Mouse (Mus musculus): ENCODE data around the gene Zcchc24. TPM values are rescaled to one million over a fixed set of nuclear protein-coding genes. Genes with fewer than 3 reads are reported as not detected.

The Zcchc24 gene
- total and polyA plus RNA-seq, 2 experiments from 2014 or later: 20.4 to 39.3 TPM

DNA sequence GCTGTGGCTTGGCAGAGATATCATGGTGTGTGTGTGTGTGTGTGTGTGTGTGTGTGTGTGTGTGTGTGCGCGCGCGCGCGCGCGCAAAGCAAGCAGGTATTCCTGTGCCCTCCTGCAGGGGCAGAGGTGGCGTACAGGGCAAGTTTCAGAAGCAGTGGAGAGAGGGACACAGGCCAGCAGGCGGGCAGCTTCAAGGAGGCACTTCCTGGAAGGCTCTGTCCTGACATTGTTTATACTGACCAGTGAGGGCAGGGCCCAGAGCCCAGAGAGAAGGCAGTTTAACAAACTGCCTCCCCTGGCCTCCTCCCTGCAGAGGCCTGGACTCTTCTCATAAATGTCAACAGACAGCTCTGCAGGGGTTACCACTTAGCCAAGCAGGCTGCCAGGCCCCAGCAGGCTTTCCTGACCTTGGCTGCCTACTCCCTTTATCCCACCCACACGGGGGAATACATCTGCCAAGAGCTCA is 43.8 kb downstream of the Zcchc24 start:
- 58% methylated on average over 11 of the region's 11 CpGs for WGBS
- H3K4me1 ChIP-seq (ENCODE audit: insufficient read depth, low read length): peaks cover 9% of the 10 kb centered on the region; the same call in 1 of the 2 replicates
- TF ChIP-seq CTCF (IDR thresholded peaks at IDR 0.05; ENCODE audit: low read depth): peak; percentile 28; the same call in 1 of the 2 replicates
- no peaks in the 10 kb centered on the region for H3K36me3 ChIP-seq (ENCODE audit: insufficient read depth, low read length)
- H3K27me3 ChIP-seq (ENCODE audit: insufficient read depth, low read length): no peaks in the 10 kb centered on the region
- no peak overlapping the region for H3K4me2 ChIP-seq (ENCODE audit: low read depth, low read length)
- H3K9me3 ChIP-seq (ENCODE audit: low read length): no peaks in the 10 kb centered on the region
- H3K27ac ChIP-seq: peak overlapping the region; percentile 16; the same call in 1 of the 2 replicates
- DNase-seq (ENCODE audit: low spot score) (peak; percentile 61), ATAC-seq (peak; percentile 83)
- H3K4me3 ChIP-seq (ENCODE audit: low read length): no peak overlapping the region
- H3K9ac ChIP-seq (replicated peaks; ENCODE audit: low read length): no peak overlapping the region

- H3K36me3 ChIP-seq (ENCODE audit: insufficient read depth, low read length): no peaks in the 10 kb centered on the region
- TF ChIP-seq CTCF (IDR thresholded peaks at IDR 0.05; ENCODE audit: low read depth): no peak
- no peak for DNase-seq (ENCODE audit: low spot score)
- no peak overlapping the region for H3K4me3 ChIP-seq (ENCODE audit: low read length)
- H3K4me1 ChIP-seq (ENCODE audit: insufficient read depth, low read length): peaks cover 19% of the 10 kb centered on the region; the same call in 1 of the 2 replicates
- ATAC-seq: no peak
- H3K9me3 ChIP-seq (ENCODE audit: low read length): no peaks in the 10 kb centered on the region
- H3K4me2 ChIP-seq (ENCODE audit: low read depth, low read length): no peak overlapping the region
- no peaks in the 10 kb centered on the region for H3K27me3 ChIP-seq (ENCODE audit: insufficient read depth, low read length)
- 87% methylated on average over 5 of the region's 5 CpGs for WGBS
- H3K9ac ChIP-seq (replicated peaks; ENCODE audit: low read length): no peak overlapping the region
- no peak overlapping the region for H3K27ac ChIP-seq
These were observed 47.7 kb downstream of the Zcchc24 start for GRCm38 (mm10) chr14:25720962-25721707.

GRCm38 (mm10) chr14:25719371-25719770 is 49.5 kb downstream of the Zcchc24 start:
- no peak for DNase-seq (ENCODE audit: low spot score)
- H3K27ac ChIP-seq: no peak overlapping the region
- WGBS: 67% methylated on average over 9 of the region's 9 CpGs
- no peaks in the 10 kb centered on the region for H3K27me3 ChIP-seq (ENCODE audit: insufficient read depth, low read length)
- no peak for TF ChIP-seq CTCF (IDR thresholded peaks at IDR 0.05; ENCODE audit: low read depth)
- 0 out of 2 replicates have a peak, but pooled peaks cover 11% of the 10 kb centered on the region for H3K4me1 ChIP-seq (ENCODE audit: insufficient read depth, low read length)
- no peak overlapping the region for H3K4me3 ChIP-seq (ENCODE audit: low read length)
- H3K4me2 ChIP-seq (ENCODE audit: low read depth, low read length): no peak overlapping the region
- no peaks in the 10 kb centered on the region for H3K9me3 ChIP-seq (ENCODE audit: low read length)
- no peak overlapping the region for H3K9ac ChIP-seq (replicated peaks; ENCODE audit: low read length)
- no peak for ATAC-seq
- no peaks in the 10 kb centered on the region for H3K36me3 ChIP-seq (ENCODE audit: insufficient read depth, low read length)

GRCm38 (mm10) chr14:25718471-25718870 is 50.4 kb downstream of the Zcchc24 start:
- H3K9me3 ChIP-seq (ENCODE audit: low read length): no peaks in the 10 kb centered on the region
- no peak overlapping the region for H3K27ac ChIP-seq
- 0 out of 2 replicates have a peak, but pooled peaks cover 10% of the 10 kb centered on the region for H3K4me1 ChIP-seq (ENCODE audit: insufficient read depth, low read length)
- no peaks in the 10 kb centered on the region for H3K36me3 ChIP-seq (ENCODE audit: insufficient read depth, low read length)
- no peak for ATAC-seq
- no peak overlapping the region for H3K4me3 ChIP-seq (ENCODE audit: low read length)
- no peak overlapping the region for H3K9ac ChIP-seq (replicated peaks; ENCODE audit: low read length)
- DNase-seq (ENCODE audit: low spot score): peak; percentile 11
- no peak overlapping the region for H3K4me2 ChIP-seq (ENCODE audit: low read depth, low read length)
- no peaks in the 10 kb centered on the region for H3K27me3 ChIP-seq (ENCODE audit: insufficient read depth, low read length)
- no peak for TF ChIP-seq CTCF (IDR thresholded peaks at IDR 0.05; ENCODE audit: low read depth)
- 0% methylated on average over 2 of the region's 2 CpGs for WGBS

GRCm38 (mm10) chr14:25717718-25718117 is 51.1 kb downstream of the Zcchc24 start:
- peak; percentile 37 for DNase-seq (ENCODE audit: low spot score)
- H3K27me3 ChIP-seq (ENCODE audit: insufficient read depth, low read length): no peaks in the 10 kb centered on the region
- TF ChIP-seq CTCF (IDR thresholded peaks at IDR 0.05; ENCODE audit: low read depth): no peak

GRCm38 (mm10) chr14:25716528-25716927 is 52.3 kb downstream of the Zcchc24 start:
- peak; percentile 19; the same call in 1 of the 2 replicates for ATAC-seq

More at GRCm38 (mm10) chr14:25717718-25718117, 51.1 kb downstream of the Zcchc24 start:
- WGBS: 75% methylated on average over 8 of the region's 8 CpGs
- H3K27ac ChIP-seq: no peak overlapping the region
- no peak overlapping the region for H3K4me2 ChIP-seq (ENCODE audit: low read depth, low read length)
- H3K4me1 ChIP-seq (ENCODE audit: insufficient read depth, low read length): 0 out of 2 replicates have a peak, but pooled peaks cover 10% of the 10 kb centered on the region
- no peaks in the 10 kb centered on the region for H3K9me3 ChIP-seq (ENCODE audit: low read length)
- no peak overlapping the region for H3K9ac ChIP-seq (replicated peaks; ENCODE audit: low read length)
- H3K4me3 ChIP-seq (ENCODE audit: low read length): no peak overlapping the region
- no peaks in the 10 kb centered on the region for H3K36me3 ChIP-seq (ENCODE audit: insufficient read depth, low read length)
- 0 out of 2 replicates have a peak, but pooled peaks have one; percentile 28 for ATAC-seq

More at GRCm38 (mm10) chr14:25716528-25716927, 52.3 kb downstream of the Zcchc24 start:
- H3K9ac ChIP-seq (replicated peaks; ENCODE audit: low read length): no peak overlapping the region
- 0 out of 2 replicates have a peak, but pooled peaks cover 10% of the 10 kb centered on the region for H3K4me1 ChIP-seq (ENCODE audit: insufficient read depth, low read length)
- H3K9me3 ChIP-seq (ENCODE audit: low read length): no peaks in the 10 kb centered on the region
- no peak overlapping the region for H3K4me2 ChIP-seq (ENCODE audit: low read depth, low read length)
- no peak overlapping the region for H3K27ac ChIP-seq
- H3K4me3 ChIP-seq (ENCODE audit: low read length): no peak overlapping the region
- 73% methylated on average over 1 of the region's 1 CpGs for WGBS
- no peak for TF ChIP-seq CTCF (IDR thresholded peaks at IDR 0.05; ENCODE audit: low read depth)
- DNase-seq (ENCODE audit: low spot score): no peak
- no peaks in the 10 kb centered on the region for H3K36me3 ChIP-seq (ENCODE audit: insufficient read depth, low read length)
- no peaks in the 10 kb centered on the region for H3K27me3 ChIP-seq (ENCODE audit: insufficient read depth, low read length)
